Mouse (Mus musculus) splenic B cell, adult 2 months (primary cell): ENCODE data around the gene Hrh1.

Experiments
- DNase-seq: peaks from one replicate; pipeline ENCODE4 v3.0.0-alpha.2; 2011; ENCODE audit warnings: low read depth, low spot score
- H3K27me3 ChIP-seq: 2 replicates; pipeline ENCODE4 v1.6.1; 2012; ENCODE audit warnings: mild to moderate bottlenecking, low read length, moderate library complexity, mixed read lengths; ENCODE audit not compliant: control insufficient read depth, poor library complexity, insufficient read depth, severe bottlenecking
- H3K36me3 ChIP-seq: 2 replicates; pipeline ENCODE4 v1.6.1; 2012; ENCODE audit warnings: mild to moderate bottlenecking, low read length, moderate library complexity, mixed read lengths; ENCODE audit not compliant: control insufficient read depth, poor library complexity, insufficient read depth, severe bottlenecking

Gene Hrh1

GRCm38 (mm10) chr6:114425343-114425742 lies 27.6 kb downstream of the Hrh1 start:
- Histone ChIP-seq H3K36me3 (no peaks in the 10 kb centered on the region), H3K27me3 (no peaks in the 10 kb centered on the region)
- no peak for DNase-seq

DNA sequence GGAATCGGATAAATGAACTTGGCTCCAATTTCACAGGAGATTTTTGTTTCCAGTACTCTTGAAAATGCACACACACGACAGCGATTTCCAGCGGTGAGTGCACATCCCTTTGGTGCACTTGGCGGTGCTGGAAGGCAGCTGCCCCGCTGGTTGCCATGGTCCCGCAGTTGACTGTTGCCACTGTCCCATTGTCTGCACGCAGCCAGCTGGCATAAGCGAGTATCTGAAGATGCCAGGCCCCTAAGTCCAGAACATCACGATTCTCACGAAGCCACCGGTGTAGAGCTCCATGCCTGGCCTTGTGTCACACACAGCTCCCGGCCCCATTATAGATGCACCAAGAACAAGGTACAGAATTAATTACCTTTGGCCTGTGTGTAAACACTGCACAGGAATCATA lies 29.9 kb downstream of the Hrh1 start:
- Histone ChIP-seq H3K27me3 (no peaks in the 10 kb centered on the region), H3K36me3 (no peaks in the 10 kb centered on the region)
- no peak for DNase-seq

GRCm38 (mm10) chr6:114428831-114429230 lies 31.1 kb downstream of the Hrh1 start:
- Histone ChIP-seq H3K36me3 (no peaks in the 10 kb centered on the region), H3K27me3 (no peaks in the 10 kb centered on the region)
- DNase-seq, result no peak

GRCm38 (mm10) chr6:114432591-114432990 lies 34.9 kb downstream of the Hrh1 start:
- Histone ChIP-seq H3K27me3 (no peaks in the 10 kb centered on the region), H3K36me3 (no peaks in the 10 kb centered on the region)
- DNase-seq, result no peak

GRCm38 (mm10) chr6:114434524-114434923 lies 36.8 kb downstream of the Hrh1 start:
- Histone ChIP-seq H3K36me3 (no peaks in the 10 kb centered on the region), H3K27me3 (no peaks in the 10 kb centered on the region)
- DNase-seq, result no peak

DNA sequence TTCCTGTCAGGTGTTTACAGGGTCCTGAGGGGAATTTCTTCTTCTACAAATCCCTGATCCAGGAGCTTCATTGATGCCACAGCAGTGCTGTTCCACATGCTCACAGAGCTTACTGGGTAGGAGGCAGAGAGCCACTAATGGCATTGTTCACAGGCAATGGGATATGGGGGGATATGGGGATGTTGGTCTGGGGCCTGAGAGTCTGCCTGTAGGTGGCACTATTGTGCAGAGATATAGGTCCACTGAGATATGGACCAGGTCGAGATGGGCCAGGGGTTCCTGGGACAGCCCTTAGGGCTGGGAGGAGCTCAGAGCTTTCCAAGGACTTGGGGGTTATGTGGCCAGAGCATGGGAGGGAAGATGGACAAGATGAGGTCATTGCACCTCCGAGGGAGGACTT lies 42.6 kb downstream of the Hrh1 start:
- Histone ChIP-seq H3K36me3 (no peaks in the 10 kb centered on the region), H3K27me3 (no peaks in the 10 kb centered on the region)
- DNase-seq, result no peak

GRCm38 (mm10) chr6:114440788-114441453 lies 43.2 kb downstream of the Hrh1 start:
- no peaks in the 10 kb centered on the region for H3K27me3 ChIP-seq
- DNase-seq, result no peak

DNA sequence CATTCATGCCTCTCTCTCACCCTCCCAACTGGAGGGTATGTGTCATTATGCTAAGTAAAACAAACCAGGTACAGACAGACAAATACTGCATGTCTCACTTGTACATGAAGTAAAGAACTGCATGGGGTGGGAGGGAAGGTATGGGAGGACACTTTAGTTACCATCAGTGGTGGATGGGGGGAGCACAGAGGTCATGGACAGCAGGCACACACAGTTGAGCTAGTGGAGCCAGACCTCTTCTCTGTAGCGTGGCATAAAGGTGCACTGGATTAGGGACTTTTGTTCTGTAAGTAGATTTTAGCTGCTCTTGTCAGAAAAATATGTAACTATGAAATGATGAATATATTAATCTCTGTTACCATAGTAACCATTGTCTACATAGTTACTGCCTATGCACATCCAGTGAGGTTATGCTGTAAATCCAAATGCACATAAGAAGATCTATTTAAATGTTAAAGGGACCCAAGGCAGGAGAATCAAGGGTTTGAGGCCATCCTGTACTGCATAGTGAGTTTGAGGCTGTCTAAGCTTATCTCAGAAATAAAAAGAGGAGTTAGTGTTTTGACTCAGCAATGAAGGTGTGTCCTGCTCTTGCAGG lies 46.6 kb downstream of the Hrh1 start:
- no peaks in the 10 kb centered on the region for H3K27me3 ChIP-seq
- no peaks in the 10 kb centered on the region for H3K36me3 ChIP-seq
- no peak for DNase-seq

More at GRCm38 (mm10) chr6:114440788-114441453, 43.2 kb downstream of the Hrh1 start:
- no peaks in the 10 kb centered on the region for H3K36me3 ChIP-seq

DNA sequence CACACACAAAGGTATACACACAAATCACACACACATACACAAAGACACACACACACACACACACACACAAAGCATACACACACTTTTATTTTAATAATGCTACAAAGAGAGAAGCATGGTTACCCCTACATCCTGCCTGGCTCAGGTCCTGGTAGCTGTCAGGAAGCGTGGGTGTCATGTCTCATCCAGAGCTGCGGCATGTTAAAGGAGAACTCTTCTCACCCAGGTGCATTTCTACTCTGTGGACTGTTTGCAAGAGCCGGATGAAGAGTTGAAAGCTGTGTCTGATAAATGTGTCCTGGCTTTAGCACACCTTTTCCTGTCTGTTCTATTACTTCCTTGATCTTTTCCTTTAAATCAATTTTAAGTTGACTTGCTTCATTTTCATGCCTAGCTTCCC lies 47.2 kb downstream of the Hrh1 start:
- no peak for DNase-seq
- H3K36me3 ChIP-seq, result no peaks in the 10 kb centered on the region
- no peaks in the 10 kb centered on the region for H3K27me3 ChIP-seq

DNA sequence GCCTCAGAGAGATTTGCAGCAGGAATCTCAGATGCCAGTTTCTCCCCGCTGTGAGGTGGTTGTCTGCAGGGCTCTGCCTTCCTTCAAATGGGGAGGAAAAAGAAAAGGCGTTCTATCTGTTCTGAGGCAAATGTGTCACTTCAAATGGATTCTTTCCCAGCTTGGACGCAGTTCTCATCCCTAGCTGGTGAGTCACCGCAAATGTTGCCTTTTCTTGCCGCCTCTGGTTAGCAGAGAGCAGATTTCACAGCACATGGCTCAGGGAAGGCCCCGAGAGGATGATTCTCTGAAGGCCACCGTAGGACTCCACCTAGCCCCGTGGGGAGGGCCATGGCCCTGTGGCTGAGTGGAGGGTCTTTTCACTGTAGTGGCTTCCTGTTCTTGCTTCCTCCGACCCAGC lies 51.2 kb downstream of the Hrh1 start:
- DNase-seq, result no peak
- no peaks in the 10 kb centered on the region for H3K36me3 ChIP-seq

GRCm38 (mm10) chr6:114455267-114455666 lies 57.5 kb downstream of the Hrh1 start:
- no peak for DNase-seq
- Histone ChIP-seq H3K27me3 (no peaks in the 10 kb centered on the region), H3K36me3 (no peaks in the 10 kb centered on the region)

More for the DNA sequence above, 51.2 kb downstream of the Hrh1 start:
- no peaks in the 10 kb centered on the region for H3K27me3 ChIP-seq

DNA sequence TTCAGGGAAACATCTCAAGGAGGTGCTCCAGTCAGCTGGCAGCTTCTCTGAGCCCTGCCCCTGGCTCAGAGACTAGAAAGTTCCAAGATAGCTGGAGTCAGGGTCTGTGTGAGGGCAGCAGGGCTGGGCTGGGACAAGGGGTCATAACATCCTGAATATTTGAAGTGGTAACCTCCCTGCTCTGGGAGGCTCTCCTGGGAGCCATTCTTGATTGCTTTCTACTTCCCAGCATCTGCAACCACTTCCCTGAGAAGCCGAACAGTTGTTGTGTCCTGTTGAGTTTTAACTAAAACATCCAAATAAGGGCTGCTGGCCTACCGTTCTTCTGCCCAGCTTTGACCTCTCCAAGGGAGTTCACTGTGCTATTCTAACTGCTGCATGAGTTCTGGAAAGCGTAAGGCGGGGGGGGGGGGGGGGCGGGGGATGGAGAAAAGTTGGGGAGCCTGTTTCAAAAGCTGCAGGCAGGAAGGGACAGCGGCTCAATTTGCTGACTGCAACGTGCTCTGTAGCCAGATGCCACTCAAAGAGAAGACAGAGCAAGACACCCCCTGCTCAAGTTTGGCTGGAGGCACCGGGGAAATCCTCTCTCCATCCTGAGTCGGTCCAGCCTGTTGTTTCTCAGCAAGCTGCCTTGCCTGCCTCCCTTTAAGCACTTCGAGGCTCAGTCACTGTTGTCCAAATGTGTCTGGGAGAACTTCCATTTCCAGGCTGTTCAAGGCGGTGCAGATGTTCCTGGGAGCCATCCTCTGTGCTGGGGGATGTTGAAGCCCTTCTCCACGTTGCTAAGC lies 58.7 kb downstream of the Hrh1 start:
- Histone ChIP-seq H3K27me3 (no peaks in the 10 kb centered on the region), H3K36me3 (no peaks in the 10 kb centered on the region)
- no peak for DNase-seq

- no peak for DNase-seq
- Histone ChIP-seq H3K36me3 (no peaks in the 10 kb centered on the region), H3K27me3 (no peaks in the 10 kb centered on the region)
Observed at GRCm38 (mm10) chr6:114457299-114457698, 59.6 kb downstream of the Hrh1 start.

DNA sequence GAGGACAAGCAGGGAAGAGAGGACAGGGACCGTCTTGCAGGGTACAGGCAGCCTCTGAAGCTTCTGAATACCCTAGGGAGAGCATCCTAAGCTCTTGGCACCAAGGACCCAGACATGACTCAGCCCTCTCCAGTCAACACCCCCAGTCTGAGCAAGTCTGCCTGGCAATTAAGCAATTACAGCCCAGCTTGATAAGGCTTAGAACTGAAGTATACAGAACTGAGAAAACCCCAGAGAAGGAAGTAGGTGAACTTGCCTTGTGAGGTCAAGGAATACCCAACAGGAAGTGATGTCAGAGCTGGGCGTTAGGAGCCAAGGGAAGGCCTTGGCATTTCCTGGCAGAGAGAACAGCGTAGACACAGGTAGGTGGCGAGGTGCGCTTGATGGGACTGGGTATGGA lies 60.5 kb downstream of the Hrh1 start:
- Histone ChIP-seq H3K36me3 (no peaks in the 10 kb centered on the region), H3K27me3 (no peaks in the 10 kb centered on the region)
- DNase-seq, result no peak

DNA sequence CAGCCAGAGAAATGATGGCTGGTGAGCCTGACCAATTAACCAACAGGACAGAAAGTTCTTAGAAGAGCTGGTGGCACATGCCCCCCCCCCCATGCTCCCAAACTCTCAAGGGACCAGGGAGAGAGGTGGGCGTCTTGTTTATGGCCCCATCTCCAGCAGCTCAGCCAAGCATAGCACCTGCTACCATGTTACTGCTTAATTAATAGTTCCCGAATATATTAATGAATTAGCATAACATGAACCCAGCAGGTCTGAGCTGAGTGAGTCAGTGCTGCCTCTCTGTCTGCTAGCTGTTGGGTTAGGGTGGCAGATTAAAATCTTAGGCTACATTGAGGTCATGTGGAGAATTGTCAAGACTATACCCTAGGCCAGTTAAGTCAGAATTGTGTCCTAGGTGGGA lies 62.2 kb downstream of the Hrh1 start:
- DNase-seq, result no peak
- H3K27me3 ChIP-seq, result no peaks in the 10 kb centered on the region
- H3K36me3 ChIP-seq, result no peaks in the 10 kb centered on the region
